Mouse (Mus musculus) myocyte (in vitro differentiated cells): Measurements from ENCODE around the gene Hist1h2ba.

Experiments used
- CEBPB ChIP-seq: IDR thresholded peaks from 2 replicates; pipeline ENCODE4 v1.6.1; 2011; ENCODE audit warnings: mild to moderate bottlenecking, moderate library complexity; ENCODE audit not compliant: poor library complexity, insufficient read depth, severe bottlenecking
- E2F4 ChIP-seq: IDR thresholded peaks from one replicate; pipeline ENCODE4 v1.6.1; 2011; ENCODE audit warnings: mild to moderate bottlenecking, control low read depth, moderate library complexity; ENCODE audit not compliant: insufficient read depth
- POLR2A ChIP-seq: IDR thresholded peaks from one replicate; pipeline ENCODE4 v1.6.1; 2011; ENCODE audit warnings: low read depth, mild to moderate bottlenecking, control low read depth, moderate library complexity; ENCODE audit not compliant: insufficient read length
- POLR2AphosphoS2 ChIP-seq: IDR thresholded peaks from one replicate; pipeline ENCODE4 v1.6.1; 2011; ENCODE audit warnings: low read depth, control low read depth; ENCODE audit not compliant: insufficient read length
- TCF12 ChIP-seq: IDR thresholded peaks from one replicate; pipeline ENCODE4 v1.6.1; 2011; ENCODE audit warnings: mild to moderate bottlenecking, control low read depth; ENCODE audit not compliant: poor library complexity, insufficient read depth, severe bottlenecking

DNA sequence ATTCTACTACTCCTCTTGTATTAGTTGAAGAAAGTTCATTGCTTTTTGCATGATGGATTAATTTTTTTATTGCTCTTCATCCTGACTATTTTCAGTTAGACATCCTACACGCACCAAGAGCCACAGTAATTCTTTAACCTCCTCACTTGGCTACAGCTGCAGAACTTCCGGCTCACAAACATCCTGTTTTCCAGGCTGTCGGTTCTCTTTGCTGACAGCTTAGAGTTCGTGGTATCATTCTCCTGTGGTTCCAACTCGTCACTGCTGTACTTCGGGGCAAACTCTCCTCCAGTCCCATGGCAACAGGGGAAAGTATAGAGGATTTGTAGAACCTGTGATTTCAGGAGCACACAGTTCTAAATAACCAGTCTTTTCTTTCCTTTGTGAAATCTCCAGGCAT lies 35.7 kb downstream of the Hist1h2ba start:
- TF ChIP-seq CEBPB: no peak
- TF ChIP-seq POLR2A: no peak
- no peak for TF ChIP-seq TCF12
- TF ChIP-seq POLR2AphosphoS2: no peak
- no peak for TF ChIP-seq E2F4
